Mouse (Mus musculus): Measurements from ENCODE around the gene Abhd14b.

Abhd14b gene

DNA sequence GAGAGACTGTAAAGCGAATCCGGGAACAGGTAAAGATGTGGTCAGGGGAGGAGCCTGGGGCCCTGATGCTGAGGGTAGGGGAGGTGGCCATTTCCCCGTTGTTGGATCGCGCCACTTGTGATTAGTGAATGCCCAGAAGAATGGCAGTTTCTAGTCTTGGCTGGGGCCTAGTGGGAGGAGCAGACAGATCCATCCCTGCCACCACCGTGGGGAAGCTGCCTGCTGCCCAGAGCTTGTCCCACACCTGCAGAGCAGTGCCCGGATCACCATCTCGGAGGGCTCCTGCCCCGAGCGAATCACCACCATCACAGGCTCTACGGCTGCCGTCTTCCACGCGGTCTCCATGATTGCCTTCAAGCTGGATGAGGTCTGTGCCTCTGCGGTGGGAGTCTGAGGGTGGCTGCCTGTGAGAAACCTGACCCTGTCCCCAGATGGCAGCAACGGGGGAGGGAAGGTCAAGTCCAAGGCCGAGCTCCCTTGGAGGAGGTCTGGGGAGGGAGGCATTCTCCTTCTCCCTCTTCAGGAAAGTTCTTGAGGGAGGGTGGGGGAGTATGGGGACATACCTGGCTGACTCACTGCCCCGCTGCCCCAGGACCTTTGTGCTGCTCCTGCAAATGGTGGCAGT is 13.3 kb downstream of the Abhd14b start:
- DNase-seq = no peak

DNA sequence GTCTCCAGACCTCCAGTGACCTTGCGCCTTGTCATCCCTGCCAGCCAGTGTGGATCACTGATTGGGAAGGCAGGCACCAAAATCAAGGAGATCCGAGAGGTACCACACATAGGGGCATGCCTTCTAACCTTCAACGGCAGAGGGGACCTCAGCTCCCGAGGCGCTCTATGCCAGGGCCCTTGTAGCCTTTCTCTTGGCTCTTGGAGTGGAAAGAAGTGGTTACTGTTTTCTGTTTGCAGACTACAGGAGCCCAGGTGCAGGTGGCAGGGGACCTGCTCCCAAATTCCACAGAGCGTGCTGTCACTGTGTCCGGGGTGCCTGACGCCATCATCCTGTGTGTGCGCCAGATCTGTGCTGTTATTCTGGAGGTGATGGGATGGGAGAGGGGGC is 13.8 kb downstream of the Abhd14b start:
- DNase-seq = no peak

DNA sequence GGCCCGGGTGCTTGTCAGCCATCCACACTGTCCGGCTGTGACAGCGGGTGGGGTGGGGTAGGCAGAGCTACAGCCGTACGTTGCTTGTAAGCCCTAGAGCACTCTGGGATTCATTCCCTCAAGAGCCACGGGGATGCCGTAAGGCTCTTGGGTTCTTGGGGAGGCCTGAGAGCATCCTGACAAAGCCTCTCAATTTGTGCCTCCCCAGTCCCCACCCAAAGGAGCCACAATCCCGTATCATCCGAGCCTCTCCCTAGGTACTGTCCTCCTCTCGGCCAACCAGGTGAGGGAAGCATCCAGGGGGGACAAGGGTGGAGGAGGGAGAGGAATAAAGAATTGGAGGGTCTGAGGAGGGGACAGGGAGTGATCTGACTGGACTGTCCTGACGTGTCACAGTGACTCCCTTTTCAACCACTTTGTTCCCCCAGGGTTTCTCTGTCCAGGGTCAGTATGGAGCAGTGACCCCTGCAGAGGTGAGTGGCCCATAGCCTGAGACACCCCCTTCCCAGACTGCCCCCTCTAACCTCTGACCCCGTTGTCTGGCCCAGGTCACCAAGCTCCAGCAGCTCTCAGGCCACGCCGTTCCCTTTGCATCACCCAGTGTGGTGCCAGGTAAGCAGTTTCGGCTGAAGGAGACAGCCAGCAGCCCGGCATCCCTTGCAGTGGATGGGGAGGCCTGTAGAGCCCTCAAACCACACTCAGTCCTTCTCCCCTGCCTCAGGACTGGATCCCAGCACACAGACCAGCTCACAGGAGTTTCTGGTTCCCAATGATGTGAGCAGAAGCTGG is 14.6 kb downstream of the Abhd14b start:
- no peak for DNase-seq

DNA sequence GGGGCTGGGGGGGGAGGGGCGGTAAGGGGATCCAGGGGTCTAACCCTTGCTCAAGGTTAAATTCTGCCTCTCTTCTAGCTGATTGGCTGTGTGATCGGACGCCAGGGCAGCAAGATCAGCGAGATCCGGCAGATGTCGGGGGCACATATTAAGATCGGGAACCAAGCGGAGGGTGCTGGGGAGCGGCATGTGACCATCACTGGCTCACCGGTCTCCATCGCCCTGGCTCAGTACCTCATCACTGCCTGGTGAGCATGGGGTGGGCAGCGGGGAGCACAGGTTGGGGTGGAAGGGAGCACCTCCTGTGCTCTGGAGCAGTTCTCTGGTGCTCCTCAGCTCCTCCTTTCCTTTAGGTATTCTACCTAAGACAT is 15.2 kb downstream of the Abhd14b start:
- no peak for DNase-seq

DNA sequence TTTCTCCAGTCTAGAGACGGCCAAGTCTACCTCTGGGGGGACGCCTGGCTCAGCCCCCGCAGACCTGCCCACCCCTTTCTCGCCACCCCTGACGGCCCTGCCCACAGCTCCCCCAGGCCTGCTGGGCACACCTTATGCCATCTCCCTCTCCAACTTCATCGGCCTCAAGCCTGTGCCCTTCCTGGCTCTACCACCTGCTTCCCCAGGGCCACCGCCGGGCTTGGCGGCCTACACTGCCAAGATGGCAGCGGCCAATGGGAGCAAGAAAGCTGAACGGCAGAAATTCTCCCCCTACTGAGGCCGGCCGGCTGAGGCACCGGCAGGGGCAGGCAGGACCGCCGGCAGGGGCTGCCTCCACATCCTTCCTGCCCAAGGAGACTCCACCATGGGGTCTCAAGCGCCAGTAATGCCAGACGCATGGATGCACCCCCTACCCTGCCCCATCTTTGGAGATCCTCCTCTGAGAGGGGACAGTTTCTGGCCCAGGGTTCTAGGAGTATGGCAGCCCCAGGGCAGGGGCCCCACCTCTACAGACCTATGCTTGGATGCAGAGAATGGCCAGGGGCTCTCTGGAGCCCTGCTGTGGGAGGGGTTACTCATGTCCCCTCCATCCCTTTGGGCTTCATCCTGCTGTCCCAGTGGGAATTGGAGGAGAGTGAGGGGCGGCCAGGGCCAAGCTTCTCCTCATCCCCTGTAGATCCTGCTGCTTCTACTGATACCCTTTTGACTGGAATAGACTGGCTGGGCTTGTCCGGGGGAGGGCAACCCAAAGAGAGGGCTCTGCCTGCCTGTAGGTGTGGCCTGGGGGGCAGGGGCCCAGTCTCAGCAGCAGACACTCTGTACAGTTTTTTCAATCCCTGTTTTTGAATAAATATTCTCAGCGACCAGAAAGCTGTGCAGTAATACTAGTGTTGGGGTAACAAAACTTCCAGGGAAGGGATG is 16.1 kb downstream of the Abhd14b start:
- no peak for DNase-seq

DNA sequence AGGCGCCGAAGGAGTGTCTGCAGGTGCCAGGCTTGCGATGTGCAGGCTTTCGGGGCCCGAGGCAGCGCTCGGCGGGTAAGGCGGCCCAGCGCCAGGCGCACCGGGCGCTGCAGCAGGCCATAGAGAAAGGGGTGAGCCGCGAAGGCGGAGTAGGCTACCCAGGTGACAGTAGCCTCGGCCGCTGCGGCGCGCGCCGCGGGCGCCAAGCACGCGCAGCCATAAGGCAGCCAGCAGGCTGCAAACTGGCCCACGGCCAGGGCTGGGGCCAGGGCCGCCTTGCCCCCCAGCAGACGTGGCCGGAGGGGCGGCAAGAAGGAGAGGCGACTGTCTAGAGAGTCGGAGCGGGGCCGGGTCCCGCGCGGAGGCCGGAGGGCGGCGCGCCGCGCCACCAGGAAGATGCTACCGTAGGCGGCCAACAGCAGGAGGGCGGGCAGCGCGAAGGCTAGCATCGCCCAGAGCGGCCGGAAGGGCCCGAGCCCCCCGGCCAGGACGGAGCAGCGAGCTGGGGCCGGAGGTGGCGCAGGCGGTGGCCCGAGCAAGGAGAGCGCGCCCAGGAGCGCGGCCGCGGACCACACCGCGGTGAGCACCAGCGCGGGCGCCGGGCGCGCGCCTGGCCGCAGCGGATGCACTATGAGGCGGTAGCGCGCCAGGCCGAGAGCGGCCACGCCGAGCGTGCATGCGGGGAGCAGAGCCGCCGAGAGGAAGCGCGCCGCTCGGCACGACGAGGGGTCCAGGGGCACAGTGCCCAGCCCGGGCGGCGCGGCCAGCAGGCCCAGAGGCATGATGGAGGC is 17.7 kb downstream of the Abhd14b start:
- no peak for DNase-seq

DNA sequence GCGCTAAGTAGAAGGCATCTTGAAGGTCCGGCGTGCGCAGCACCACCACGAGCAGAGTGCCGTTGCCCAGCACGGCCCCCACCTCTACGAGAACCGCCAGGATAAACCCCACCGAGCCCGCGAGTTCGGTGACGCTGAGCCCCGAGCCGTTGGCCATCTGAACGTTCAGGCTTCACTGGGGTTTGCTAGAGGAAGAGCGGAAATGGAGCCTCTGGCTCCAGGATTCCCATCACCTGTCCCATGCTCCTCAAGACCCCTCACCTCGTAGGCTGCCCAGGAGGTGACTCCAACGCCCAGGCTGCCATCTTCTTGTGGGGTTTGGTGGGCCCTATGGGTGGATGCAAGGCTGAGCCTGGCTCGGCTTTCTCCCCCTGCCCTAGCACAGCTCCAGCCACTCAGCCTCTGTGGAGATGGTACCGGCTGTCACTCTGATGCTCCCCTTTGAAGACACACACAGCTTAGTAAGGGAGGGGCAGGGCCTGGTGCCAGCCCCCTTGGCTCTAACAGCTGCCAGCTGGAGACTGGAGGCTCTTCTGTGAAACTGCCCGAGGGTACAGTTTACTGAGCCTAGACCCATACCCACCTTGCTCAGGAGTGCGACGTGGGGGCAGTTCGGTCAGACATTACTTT is 18.4 kb downstream of the Abhd14b start, which contains the start of gene Gpr62:
Gene Gpr62 (minus strand): TSS at position 368 of the 630 bp plus-strand sequence.
- no peak for DNase-seq

DNA sequence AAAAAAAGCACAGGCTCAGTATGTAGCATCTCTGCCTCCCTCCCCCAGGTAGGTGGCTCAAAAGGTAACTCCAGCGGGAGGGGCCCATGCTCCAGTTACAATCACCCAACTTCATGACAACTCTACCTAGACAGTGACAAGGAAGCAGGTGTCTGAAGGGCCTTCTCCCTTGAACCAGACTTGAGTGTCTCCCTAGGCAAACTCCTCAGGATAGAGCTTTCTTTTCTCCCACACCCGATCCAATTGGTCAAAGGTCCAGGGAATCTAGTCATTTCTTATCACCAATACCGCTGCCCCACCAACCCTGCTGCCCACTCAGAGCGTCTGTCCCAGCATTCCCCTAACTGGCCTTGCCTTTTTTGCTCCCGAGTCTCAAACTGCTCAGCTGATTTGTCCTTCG is 19.5 kb downstream of the Abhd14b start:
- no peak for DNase-seq

DNA sequence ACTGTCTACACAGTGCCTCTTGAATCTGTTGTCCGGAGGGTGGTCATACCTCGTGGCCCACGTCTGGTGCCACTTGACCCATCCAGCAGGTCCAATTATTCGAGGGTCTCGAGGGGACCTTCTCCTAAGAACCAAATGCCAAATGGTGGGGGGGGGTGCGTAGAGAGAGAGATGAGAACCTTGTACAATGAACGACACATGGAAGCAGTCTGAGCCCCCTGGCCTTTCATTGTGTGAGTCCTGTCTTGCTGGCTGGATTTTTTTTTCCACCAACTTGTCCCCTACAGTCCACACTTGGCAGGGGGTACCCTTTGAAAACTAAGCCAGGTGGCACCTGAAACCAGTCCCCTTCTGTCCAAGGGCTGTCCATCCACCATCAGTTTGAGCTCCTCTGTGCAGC is 20.5 kb downstream of the Abhd14b start:
- no peak for DNase-seq

DNA sequence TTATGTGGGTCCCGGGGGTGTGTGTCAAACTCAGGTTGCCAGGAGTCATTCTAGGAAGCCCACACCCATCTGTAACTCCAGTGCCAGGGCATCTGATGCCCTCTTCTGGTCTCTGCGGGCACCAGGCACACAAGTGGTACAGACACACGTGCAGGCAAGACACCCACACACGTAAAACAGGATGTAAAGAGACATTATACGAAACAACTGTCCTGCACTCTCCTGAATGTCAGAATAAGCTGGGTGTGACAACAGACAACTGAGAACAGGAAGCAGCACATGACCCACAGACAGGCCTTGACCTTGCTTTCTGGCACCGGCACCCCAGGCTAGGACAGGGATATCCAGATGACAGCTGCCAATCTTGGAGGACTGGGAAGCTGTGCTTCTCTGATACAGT is 22.1 kb downstream of the Abhd14b start:
- no peak for DNase-seq

DNA sequence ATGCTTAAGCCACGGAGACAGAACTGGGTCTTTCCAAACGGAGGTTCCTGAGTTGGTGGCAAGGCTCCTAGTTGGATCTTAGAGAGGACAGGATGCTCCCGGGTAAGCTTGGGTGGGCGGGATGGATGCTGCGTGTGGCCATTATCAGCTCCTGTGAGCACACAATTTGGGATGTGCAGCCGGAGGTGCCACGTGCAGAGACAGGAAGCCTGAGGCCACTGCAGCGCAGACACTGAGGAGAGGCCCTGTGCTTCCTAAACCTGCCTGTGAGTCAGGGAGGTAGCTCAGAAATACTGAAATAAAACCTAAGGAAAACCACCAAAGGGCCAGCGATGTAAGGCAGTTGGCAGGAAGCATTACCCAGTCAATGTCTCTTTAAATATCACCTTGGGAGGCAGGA is 22.5 kb downstream of the Abhd14b start:
- no peak for DNase-seq

DNA sequence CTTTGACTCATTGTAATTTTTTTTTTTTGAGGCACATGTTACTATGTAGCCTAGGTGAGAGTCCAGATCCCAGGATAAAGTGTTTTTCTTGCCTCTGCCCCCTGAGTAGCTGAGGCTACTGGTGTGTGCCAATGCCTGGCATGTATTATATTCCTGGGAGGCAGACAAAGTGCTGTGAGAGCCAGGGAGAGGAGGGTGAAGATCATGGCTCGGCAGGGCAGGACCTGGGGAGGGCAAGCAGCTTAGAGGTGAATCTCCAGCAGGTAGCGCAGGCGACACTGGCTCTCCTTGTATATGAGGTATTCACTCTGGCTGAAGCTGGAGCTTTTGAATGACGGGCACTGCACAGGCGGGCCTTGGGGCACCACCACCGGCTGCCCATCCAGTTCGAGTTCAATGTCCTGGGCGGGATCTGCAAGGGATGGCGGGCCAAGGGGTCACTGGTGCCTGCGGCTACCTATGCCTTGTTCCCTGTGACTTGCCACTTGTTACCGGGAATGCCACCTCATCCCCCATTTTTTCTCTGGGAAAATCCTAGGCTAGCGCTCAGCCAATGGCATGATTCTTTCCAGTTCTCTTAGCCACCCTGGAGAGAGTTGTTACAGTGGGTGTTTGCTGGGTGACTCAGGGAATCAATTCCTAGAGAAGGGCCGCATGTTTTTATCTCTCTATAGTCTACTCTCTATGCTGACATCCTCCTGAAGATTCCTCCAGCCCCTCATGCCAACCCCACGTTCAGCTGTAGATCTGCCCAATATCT is 23.9 kb downstream of the Abhd14b start:
- no peak for DNase-seq

DNA sequence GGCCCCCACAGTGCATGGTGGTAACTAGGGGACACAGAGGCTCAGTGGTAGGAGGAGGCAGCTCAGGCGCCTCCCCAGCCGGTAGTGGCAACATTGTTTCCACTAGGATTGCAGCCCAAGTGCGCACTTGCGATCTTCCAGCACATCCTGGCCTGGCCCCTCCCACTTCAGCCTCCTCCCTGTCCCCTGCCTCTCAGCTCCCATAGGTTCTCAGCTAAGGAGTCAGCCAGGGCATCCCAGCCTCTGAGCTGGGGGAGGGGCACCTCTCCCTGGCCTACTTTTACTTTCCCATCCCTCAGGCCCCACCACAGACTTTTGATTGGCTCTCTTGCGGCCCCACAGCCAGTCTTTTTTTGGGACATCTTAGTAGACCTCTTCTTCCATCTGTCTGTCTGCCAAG is 24.6 kb downstream of the Abhd14b start:
- DNase-seq = peak; percentile 69 to 79

DNA sequence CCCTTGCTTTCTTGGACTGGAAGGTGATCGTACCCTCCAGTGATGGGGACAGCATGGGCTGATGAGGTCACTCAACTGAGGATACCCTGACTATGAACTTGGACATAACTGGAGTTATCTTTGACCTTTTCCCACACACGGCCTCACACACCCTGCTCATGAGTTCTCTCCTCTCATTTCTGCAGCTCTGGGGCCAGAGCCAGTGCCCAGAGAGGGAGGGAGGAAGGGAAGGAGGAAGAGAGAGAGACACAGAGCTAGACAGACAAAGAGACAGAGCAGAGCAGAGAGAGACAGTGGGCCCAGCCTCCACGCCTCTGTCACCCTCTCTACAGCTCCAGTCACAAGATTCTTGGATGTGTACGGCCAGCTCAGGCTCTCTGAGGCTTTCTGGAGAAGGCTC is 25.1 kb downstream of the Abhd14b start:
- no peak for DNase-seq

DNA sequence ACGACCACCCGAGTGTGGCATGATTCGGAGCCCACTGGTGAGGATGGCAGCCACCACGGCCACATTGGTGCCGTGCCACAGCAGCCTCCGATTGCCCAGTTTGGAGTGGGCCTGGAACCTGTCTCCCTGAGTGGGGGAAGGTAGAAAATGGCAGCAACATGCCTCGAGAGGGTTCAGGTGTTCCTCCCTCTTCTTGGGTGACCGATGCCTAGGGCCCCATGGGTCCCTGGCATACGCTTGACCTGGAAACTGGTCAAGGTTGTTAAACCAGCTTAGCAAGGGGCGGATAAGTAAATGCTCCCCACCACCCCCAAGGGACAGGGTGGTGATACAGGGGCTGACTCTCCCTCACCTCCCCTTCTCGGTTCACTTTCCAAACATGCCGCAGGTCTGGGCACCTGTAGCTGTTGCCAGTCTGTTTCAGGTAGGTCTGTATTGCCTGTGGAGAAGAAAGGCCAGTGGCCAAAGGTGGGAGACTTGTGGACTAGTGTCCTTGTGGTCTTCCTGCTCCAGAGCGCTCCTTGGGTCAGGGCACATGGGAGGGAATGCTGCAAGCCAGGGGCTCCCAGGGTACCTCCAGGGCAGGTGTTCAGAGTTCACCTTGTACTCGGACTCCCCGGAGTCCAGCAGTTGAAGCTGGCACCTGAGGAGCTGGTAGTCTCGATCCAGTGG is 26.0 kb downstream of the Abhd14b start:
- DNase-seq = no peak

DNA sequence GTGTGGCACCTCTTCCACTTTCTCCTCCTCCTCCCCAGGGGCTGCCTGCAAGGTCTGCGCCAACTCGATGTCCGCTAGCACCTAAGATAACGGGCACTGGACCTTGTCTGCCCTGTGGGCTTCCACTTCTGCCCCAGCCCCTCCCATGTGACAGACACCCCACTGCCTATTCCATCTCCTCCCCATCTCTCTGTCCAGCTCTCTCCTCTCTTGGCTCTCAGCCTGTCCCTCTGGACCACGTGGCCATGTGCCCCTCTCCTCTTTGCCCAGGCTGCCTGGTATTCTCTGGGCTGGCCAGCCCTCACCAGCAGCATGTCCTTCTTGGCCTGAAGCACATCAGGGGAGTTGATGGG is 26.5 kb downstream of the Abhd14b start:
- DNase-seq = no peak

DNA sequence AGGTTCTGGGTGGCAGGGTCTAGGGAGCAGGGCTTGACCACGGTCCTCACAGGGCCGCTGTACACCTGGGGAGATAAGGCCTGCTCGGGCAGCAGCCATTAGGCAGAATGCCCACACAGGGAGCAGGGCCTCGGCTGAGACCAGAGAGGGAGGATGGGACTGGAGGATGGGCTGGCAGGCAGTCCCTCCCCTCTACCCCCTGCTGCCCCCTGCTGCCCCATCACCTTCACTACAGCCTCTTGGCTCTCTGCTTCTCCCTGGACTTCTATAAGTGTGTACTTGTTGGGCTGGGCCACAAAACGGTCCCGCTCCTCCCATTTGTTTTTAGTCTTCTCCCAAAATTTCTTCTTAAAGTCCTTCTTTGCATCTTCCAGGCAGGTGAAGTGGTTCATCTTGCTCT is 27.2 kb downstream of the Abhd14b start:
- peak; percentile 76 to 81 for DNase-seq

DNA sequence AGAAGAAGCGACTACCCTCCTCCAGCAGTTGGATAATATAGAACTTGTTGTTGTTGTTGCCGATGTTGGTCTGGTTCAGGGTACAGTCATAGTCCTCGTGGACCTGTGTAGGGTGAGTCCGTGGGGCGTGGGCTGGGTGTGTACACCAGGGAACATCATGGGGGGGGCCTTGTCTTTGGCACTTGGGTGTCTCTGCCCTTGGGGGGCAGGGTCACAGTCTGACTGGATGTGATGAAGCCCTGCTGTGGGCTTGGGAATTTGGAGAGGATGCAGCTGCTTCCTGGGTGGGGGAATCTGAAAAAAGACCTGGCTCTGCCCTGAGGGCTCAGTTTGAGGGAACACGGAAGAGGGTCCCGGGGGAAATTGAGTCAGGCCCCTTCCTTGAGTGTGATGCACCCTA is 27.8 kb downstream of the Abhd14b start:
- DNase-seq = peak; percentile 44 to 64

DNA sequence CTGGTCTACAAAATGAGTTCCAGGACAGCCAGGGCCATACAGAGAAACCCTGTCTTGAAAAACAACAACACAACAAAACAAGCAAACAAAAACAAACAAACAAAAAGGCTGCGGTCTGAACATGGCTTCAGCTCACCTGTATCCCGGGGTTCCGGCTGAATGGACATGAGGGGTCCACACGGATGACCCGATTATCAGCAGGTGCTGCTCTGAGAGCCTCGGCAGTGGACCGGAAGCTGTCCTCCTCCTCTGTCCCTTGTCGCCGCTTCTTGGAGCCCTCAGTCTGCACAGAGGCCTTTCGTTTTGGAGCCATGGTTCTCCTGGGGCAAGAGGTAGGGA is 28.4 kb downstream of the Abhd14b start, which contains the start of gene Rrp9:
Gene Rrp9 (plus strand): TSS at position 301 of the 339 bp plus-strand sequence.
- DNase-seq = no peak

DNA sequence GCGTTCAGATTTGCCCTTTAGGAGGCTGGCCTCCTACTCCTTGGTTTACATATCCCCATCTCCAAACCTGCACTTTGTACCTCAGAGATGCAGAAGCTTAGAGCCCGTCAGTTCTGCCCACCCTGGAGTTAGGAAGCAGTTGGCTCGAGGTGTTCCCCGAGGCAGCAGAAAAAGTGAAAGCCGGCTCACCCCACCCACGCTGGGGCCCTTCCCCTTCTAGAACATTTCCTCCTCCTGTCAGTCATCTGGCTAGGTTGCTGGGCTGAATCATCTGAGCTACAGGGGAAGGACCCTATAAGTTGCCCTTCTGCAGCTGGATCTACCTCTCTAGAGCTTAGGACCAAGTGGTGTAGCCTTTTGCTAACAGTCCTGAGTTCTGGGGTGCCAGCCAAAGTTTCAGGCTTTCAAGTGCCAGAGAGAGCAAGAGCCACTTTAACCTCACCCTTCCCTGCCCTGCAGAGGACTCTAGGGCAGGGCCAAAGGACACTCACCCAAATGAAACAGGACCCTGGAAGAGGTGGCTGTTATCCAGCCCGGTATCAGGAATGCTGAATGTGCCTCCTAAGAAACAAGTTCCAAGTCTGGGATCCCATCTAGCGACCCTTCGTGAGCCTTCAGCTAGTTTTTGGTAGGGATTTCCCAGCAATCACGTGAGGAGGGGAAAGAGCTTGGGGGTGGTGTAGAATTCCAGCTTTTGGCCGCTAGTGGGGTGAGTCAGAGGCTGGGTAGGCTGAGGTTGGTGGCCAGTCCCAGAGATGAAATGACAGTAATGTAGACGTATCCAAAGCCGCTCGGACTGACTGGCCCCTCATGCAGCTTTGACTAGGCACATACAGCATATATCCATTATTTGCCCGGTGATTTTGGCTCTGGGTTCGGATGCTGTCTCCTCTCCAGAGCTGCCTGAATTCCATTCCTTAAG is 29.0 kb downstream of the Abhd14b start:
- peak; percentile 85 to 88 for DNase-seq
